Mouse (Mus musculus) urinary bladder, adult 2 months (tissue): ENCODE measurements around the gene Gm9507. TPM values are rescaled to one million over a fixed set of nuclear protein-coding genes. Genes with fewer than 3 reads are reported as not detected.
"Not testable (repeated sequence)": the region's sequence is repeated elsewhere in the genome, so short reads cannot be mapped to it uniquely, and the experiment has no call there.

Source experiments
- DNase-seq: peaks from one replicate; pipeline ENCODE4 v3.0.0; 2022; ENCODE audit warnings: low spot score
- polyA plus RNA-seq: library from polyadenylated mRNA; depleted of rRNA; stranded (reverse); fragments of >200 nt; gene quantifications from 2 replicates; pipeline ENCODE4 v1.2.3, GENCODE M21; 2012; rRNA removed

Gene Gm9507
- polyA plus RNA-seq, 1 experiment: not detected

- DNase-seq: not testable (repeated sequence)
These were observed 39.5 kb downstream of the Gm9507 start for GRCm38 (mm10) chr10:77772142-77772541.

GRCm38 (mm10) chr10:77771225-77771624 lies 40.4 kb downstream of the Gm9507 start, which contains the start of gene Gm3238:
Gene Gm3238, minus strand, starts transcription at chr10:77771325.
- not testable (repeated sequence) for DNase-seq

GRCm38 (mm10) chr10:77769727-77770126 lies 41.9 kb downstream of the Gm9507 start:
- no peak for DNase-seq

Other genes with a start within 250 kb of the Gm9507 start
- gene Pttg1ip, start 230.1 kb downstream of the Gm9507 start, polyA plus RNA-seq: 457 and 472 TPM in 2 replicates
- gene Sumo3, start 205.7 kb downstream of the Gm9507 start, polyA plus RNA-seq: 294 and 318 TPM in 2 replicates
- 0.89 and 23.6 TPM in 2 replicates for gene Gm49325, start 205.6 kb downstream of the Gm9507 start, polyA plus RNA-seq
- gene Ube2g2, start 189.6 kb downstream of the Gm9507 start, polyA plus RNA-seq: 42.8 and 47.7 TPM in 2 replicates
- 1.3 and 1.6 TPM in 2 replicates for gene Tspear, start 125.3 kb downstream of the Gm9507 start, polyA plus RNA-seq
- not detected in 2 replicates for gene Gm19402, start 121.1 kb downstream of the Gm9507 start, polyA plus RNA-seq
- gene Gm9508, start 114.6 kb downstream of the Gm9507 start, polyA plus RNA-seq: not detected in 2 replicates
- gene Gm10272, start 105.2 kb downstream of the Gm9507 start, polyA plus RNA-seq: not detected in 2 replicates
- 0.16 TPM in 1 of 2 replicates, not detected in the other for gene Gm10024, start 100.4 kb downstream of the Gm9507 start, polyA plus RNA-seq
- not detected in 2 replicates for gene Gm10142, start 96.0 kb downstream of the Gm9507 start, polyA plus RNA-seq
- not detected in 2 replicates for gene Krtap12-1, start 91.2 kb downstream of the Gm9507 start, polyA plus RNA-seq
- gene Gm10100, start 85.4 kb downstream of the Gm9507 start, polyA plus RNA-seq: not detected in 2 replicates
- gene Gm18596, start 69.2 kb downstream of the Gm9507 start, polyA plus RNA-seq: not detected in 2 replicates
- not detected in 2 replicates for gene Gm9736, start 60.5 kb downstream of the Gm9507 start, polyA plus RNA-seq
- not detected in 2 replicates for gene Gm3233, start 52.2 kb downstream of the Gm9507 start, polyA plus RNA-seq
- not detected in 2 replicates for gene Gm3238, start 40.5 kb downstream of the Gm9507 start, polyA plus RNA-seq
- not detected in 2 replicates for gene Gm7138, start 34.9 kb downstream of the Gm9507 start, polyA plus RNA-seq
- gene Gm3250, start 29.3 kb downstream of the Gm9507 start, polyA plus RNA-seq: not detected in 2 replicates
- gene Gm7137, start 23.6 kb downstream of the Gm9507 start, polyA plus RNA-seq: not detected in 2 replicates
- not detected in 2 replicates for gene Gm9639, start 16.8 kb downstream of the Gm9507 start, polyA plus RNA-seq
- not detected in 2 replicates for gene Gm19668, start 12.7 kb downstream of the Gm9507 start, polyA plus RNA-seq
- 0.12 TPM in 1 of 2 replicates, not detected in the other for gene Gm2696, start 2.8 kb upstream of the Gm9507 start, polyA plus RNA-seq
- gene Krtap10-4, start 15.3 kb upstream of the Gm9507 start, polyA plus RNA-seq: not detected in 2 replicates
- gene Krtap10-10, start 24.1 kb upstream of the Gm9507 start, polyA plus RNA-seq: not detected in 2 replicates
- gene Gm36176, start 35.0 kb upstream of the Gm9507 start, polyA plus RNA-seq: not detected in 2 replicates
- gene Gm10318, start 41.0 kb upstream of the Gm9507 start, polyA plus RNA-seq: not detected in 2 replicates
- gene Gm3285, start 50.1 kb upstream of the Gm9507 start, polyA plus RNA-seq: not detected in 2 replicates
- 2.9 and 4.0 TPM in 2 replicates for gene Lrrc3, start 90.7 kb upstream of the Gm9507 start, polyA plus RNA-seq
- gene Trpm2, start 158.7 kb upstream of the Gm9507 start, polyA plus RNA-seq: 0.90 and 1.5 TPM in 2 replicates
- 26.9 and 27.3 TPM in 2 replicates for gene 1810043G02Rik, start 166.7 kb upstream of the Gm9507 start, polyA plus RNA-seq
- gene Pfkl, start 198.2 kb upstream of the Gm9507 start, polyA plus RNA-seq: 53.7 and 55.3 TPM in 2 replicates
- 43.8 and 60.7 TPM in 2 replicates for gene Dnmt3l, start 230.1 kb upstream of the Gm9507 start, polyA plus RNA-seq
- 1.0 and 1.7 TPM in 2 replicates for gene Aire, start 231.8 kb upstream of the Gm9507 start, polyA plus RNA-seq